Mouse (Mus musculus) erythroblast, embryonic 14.5 days (primary cell): ENCODE data around the gene Tsga10ip. TPM values are rescaled to one million over a fixed set of nuclear protein-coding genes. Genes with fewer than 3 reads are reported as not detected.

Source experiments
- H3K27me3 ChIP-seq: 2 replicates; pipeline ENCODE4 v1.6.1; 2012; ENCODE audit warnings: inconsistent platforms; ENCODE audit not compliant: control insufficient read depth
- H3K36me3 ChIP-seq: 2 replicates; pipeline ENCODE4 v1.6.1; 2012; ENCODE audit warnings: mild to moderate bottlenecking, inconsistent platforms; ENCODE audit not compliant: control insufficient read depth
- H3K4me1 ChIP-seq: 2 replicates; pipeline ENCODE4 v1.6.1; 2012; ENCODE audit warnings: inconsistent platforms; ENCODE audit not compliant: control insufficient read depth
- H3K4me3 ChIP-seq: replicated peaks from 2 replicates; pipeline ENCODE3; 2012; ENCODE audit warnings: moderate library complexity, mild to moderate bottlenecking, inconsistent platforms
- H3K9me3 ChIP-seq: 2 replicates; pipeline ENCODE4 v1.6.1; 2012; ENCODE audit warnings: low read length, inconsistent platforms, mixed read lengths; ENCODE audit not compliant: control insufficient read depth
- GATA1 ChIP-seq: IDR thresholded peaks from 2 replicates; pipeline ENCODE4 v1.6.1; 2012; ENCODE audit warnings: low read length, inconsistent platforms, mixed read lengths
- TAL1 ChIP-seq: IDR thresholded peaks from 3 replicates; pipeline ENCODE4 v1.6.1; 2012; ENCODE audit warnings: low read length, inconsistent platforms, mixed read lengths
- polyA plus RNA-seq: library from polyadenylated mRNA; stranded (reverse); fragments of >175 nt; gene quantifications from 2 replicates; pipeline ENCODE4 v1.2.3, GENCODE M21; 2012

Gene Tsga10ip
- polyA plus RNA-seq, 1 experiment, result not detected

DNA sequence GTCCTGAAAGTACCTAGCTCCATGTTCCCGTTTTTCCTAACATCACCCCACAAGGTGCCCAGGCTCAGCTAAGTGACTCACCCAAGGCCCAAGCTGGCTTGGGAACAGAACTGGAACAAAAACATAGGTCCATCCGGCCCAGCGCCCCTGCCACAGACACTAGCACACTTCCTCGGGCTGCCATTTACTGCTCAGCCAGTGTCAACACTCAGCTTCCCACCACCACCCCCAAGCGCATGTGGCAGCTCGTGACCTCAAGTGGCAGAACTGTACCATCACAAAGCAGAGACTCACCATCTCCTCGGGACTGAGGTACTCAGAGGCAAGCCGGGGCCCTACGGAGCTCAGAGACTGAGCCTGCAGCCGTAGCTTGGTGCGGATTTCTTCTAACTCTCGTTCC lies 19.0 kb downstream of the Tsga10ip start:
- peaks cover 87% of the 10 kb centered on the region for H3K36me3 ChIP-seq

DNA sequence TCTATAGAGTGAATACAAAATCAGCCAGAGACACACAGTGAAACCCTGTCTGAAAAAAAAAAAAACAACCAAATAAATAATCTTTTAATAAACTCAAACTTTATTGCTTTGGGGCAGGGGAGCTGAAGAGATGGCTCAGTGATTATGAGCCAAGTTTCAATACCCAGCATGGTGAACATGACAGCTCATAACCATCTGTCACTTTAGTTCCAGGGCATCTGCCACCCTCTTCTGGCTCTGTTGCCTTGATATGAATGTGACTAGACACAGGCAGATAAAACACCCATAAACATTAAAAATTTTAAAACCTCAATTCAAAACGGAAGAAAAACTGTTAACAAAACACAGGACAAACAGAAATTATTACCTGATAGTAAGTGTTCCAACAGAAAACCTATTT lies 24.9 kb downstream of the Tsga10ip start:
- Histone ChIP-seq H3K4me3 (no peak overlapping the region), H3K4me1 (peaks cover 3% of the 10 kb centered on the region; the same call in 1 of the 2 replicates), H3K9me3 (no peaks in the 10 kb centered on the region), H3K36me3 (peaks cover 80% of the 10 kb centered on the region), H3K27me3 (no peaks in the 10 kb centered on the region)
- TF ChIP-seq TAL1 (no peak), GATA1 (no peak)

More for the DNA sequence above, 19.0 kb downstream of the Tsga10ip start:
- H3K9me3 ChIP-seq, result no peaks in the 10 kb centered on the region
- TF ChIP-seq TAL1, result no peak
- TF ChIP-seq GATA1, result no peak
- no peaks in the 10 kb centered on the region for H3K27me3 ChIP-seq
- H3K4me1 ChIP-seq, result peaks cover 27% of the 10 kb centered on the region
- no peak overlapping the region for H3K4me3 ChIP-seq

DNA sequence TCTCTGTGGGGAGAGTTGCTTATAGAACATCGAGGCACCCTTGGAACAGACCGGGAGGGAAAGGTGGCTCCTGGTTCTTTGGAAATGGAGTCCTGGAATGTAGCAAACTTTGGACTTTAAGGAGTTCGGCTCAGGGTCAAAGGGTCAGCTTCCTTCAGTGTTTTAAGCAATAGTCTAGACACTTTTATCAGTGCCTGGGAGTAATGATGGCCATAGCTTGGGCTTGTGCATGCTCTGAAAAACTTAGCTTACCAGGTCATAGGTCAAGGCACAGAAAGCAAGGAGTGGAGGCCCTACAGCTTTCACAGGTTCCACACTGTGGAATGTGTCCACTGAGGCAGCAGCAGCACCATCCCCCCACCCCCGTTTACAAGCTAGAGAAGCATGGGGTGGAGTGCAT lies 27.6 kb downstream of the Tsga10ip start:
- TF ChIP-seq GATA1, result no peak
- no peak for TF ChIP-seq TAL1
- H3K36me3 ChIP-seq, result peaks cover 78% of the 10 kb centered on the region
- H3K9me3 ChIP-seq, result no peaks in the 10 kb centered on the region

DNA sequence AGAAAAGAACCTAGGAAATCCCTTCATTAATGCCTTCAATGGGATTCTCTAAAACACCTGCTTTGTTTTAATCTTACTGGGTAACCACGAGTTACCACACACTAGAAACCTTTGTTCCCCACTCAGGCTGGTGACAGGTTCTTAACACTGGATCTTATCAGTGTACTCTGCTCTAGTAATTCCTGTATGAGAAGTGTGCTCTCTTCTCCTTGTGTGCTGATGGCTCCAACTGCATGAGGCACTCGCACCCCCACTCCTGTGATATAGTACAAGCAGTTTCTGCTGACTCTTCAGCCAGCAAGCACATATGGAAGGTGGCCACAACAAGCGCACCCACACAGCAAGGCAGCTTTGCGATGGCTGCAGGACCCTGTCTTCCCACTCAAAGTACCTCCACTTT lies 28.1 kb downstream of the Tsga10ip start:
- no peaks in the 10 kb centered on the region for H3K27me3 ChIP-seq
- H3K36me3 ChIP-seq, result peaks cover 78% of the 10 kb centered on the region
- no peak overlapping the region for H3K4me3 ChIP-seq
- TF ChIP-seq GATA1 (no peak), TAL1 (no peak)
- H3K4me1 ChIP-seq, result peaks cover 3% of the 10 kb centered on the region; the same call in 1 of the 2 replicates
- no peaks in the 10 kb centered on the region for H3K9me3 ChIP-seq

More for the DNA sequence above, 27.6 kb downstream of the Tsga10ip start:
- peaks cover 3% of the 10 kb centered on the region; the same call in 1 of the 2 replicates for H3K4me1 ChIP-seq
- H3K4me3 ChIP-seq, result no peak overlapping the region
- no peaks in the 10 kb centered on the region for H3K27me3 ChIP-seq

DNA sequence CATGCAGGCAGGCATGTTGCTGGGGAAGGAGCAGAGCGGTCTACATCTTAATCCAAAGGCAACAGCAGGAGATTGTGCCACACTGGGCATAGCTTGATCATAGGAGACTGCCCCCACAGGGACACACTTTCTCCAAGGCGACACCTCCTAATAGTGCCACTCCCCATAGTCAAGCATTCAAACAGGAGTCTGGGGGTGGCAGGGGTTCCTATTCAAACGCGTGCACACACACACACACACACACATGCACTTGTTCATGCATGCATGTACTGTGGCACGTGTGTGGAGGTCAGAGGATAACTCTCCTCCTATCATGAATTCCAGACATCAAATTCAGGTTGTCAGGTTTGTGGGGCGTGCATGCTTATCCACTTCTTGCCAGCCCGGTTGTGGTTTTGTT lies 29.6 kb downstream of the Tsga10ip start:
- H3K27me3 ChIP-seq, result no peaks in the 10 kb centered on the region
- H3K36me3 ChIP-seq, result peaks cover 77% of the 10 kb centered on the region
- H3K9me3 ChIP-seq, result no peaks in the 10 kb centered on the region
- TF ChIP-seq TAL1 (no peak), GATA1 (no peak)
- H3K4me1 ChIP-seq, result peaks cover 11% of the 10 kb centered on the region
- H3K4me3 ChIP-seq, result no peak overlapping the region

DNA sequence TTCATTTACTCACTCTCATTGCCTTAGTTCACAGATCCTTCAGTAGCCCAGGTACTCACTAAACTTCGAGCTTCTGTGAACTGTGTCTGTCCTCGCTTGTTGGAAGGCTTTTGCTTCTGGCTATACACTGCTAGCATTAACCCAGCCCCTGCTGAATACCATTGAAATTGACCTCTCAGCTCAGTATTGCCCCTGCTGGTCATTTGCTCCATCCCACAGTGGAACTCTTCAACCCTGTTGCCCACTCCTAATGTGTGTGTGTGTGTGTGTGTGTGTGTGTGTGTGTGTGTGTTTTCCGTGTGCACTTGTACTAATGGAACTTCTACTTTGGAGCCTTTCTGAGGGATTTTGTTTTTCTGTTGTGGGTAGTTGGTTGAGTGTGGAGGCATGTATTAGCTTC lies 31.4 kb downstream of the Tsga10ip start:
- no peak overlapping the region for H3K4me3 ChIP-seq
- peaks cover 63% of the 10 kb centered on the region for H3K36me3 ChIP-seq
- peaks cover 22% of the 10 kb centered on the region for H3K4me1 ChIP-seq
- H3K9me3 ChIP-seq, result no peaks in the 10 kb centered on the region
- TF ChIP-seq GATA1, result no peak
- no peak for TF ChIP-seq TAL1
- H3K27me3 ChIP-seq, result no peaks in the 10 kb centered on the region

DNA sequence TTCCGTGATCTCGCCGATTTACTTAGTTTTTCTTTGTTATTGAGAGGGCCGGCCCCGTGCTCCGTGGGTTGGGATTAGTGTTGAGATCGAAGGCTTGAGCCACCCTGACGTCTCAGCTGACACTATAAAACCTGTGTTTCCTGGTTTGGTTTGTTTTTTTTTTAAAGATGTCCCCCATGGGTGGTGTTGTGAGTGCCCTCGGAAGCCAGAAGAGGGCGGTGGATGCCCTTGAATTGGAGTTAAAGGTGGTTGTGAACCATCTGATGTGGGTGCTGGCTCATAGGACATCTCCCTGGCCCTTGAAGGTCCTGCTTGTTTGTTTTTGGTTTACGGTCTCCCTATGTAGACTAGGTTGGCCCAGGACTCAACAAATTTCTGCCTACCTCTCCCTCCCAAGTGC lies 34.9 kb downstream of the Tsga10ip start:
- Histone ChIP-seq H3K9me3 (no peaks in the 10 kb centered on the region), H3K27me3 (no peaks in the 10 kb centered on the region), H3K36me3 (peaks cover 69% of the 10 kb centered on the region), H3K4me3 (peak overlapping the region; percentile 87), H3K4me1 (peaks cover 43% of the 10 kb centered on the region)
- TF ChIP-seq GATA1, result no peak
- no peak for TF ChIP-seq TAL1

DNA sequence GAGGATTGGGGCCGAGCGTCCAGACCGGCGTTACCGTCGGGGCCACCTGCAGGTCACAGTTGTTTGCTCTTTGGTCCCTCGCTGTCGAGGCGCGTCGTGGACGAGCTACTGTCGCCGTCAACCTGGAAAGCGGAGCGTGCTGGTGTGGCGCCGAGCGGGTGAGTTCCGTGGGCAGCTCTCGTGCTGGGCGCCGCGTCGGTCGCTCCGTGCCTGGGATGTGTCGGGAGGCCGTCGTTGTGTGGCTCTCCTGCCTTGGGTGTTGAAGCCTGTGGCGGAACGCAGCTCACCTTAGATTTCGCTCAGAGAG lies 35.3 kb downstream of the Tsga10ip start, which contains the start of gene Banf1:
Banf1 (minus strand) TSS at position 116 of the 307 bp plus-strand sequence.
- Histone ChIP-seq H3K4me3 (peak within 1 kb of the TSS; percentile 87), H3K36me3 (peaks cover 64% of the 10 kb centered on the region), H3K27me3 (no peaks in the 10 kb centered on the region), H3K4me1 (peaks cover 43% of the 10 kb centered on the region), H3K9me3 (no peaks in the 10 kb centered on the region)
- TF ChIP-seq GATA1, result no peak
- TF ChIP-seq TAL1, result no peak

DNA sequence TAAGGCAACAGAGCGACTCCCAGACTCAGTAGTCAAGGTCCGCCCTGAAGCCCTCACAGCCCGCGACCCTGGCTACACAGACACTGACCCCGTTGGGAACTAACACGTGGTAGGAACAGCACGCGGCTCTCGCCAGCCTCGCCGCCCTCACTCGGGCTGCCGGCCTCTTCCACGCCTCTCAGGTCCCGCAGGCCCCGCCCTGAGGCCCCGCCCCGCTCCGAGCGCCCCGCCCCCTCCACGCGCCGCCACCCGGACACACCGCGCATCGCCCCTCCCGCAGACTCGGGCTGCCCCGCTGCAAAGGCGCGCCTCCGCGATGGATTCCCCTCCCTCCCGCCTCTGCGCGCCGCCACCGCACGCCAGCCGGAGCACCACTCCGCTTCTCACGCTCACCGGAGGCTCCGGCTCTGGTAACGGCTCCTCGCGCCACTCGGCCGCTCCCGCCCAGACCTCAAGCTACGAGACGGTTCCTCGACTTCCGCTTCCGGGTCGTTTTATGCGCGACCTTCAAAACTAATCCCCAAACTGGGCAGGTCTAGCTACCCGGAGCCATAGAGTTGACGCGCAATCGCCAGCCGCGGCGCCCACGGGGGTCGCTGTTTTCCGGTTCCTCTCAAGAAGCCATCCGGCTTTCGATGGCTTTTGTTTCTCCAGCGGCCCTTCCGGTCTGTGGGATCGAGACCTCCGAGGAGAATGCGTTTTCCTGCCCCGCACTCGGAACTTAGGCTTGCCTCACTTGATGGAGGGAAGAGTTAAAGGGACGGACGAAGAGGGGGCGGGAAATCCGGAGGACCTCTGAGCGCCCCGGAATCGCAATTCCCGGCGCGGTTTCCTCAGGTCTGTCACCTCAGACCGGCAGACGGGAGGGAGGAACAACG lies 35.9 kb downstream of the Tsga10ip start, which contains the start of gene Eif1ad:
Eif1ad (plus strand) TSS at position 567 of the 878 bp plus-strand sequence.
- H3K4me3 ChIP-seq, result peak within 1 kb of the TSS; percentile 87
- H3K36me3 ChIP-seq, result peaks cover 58% of the 10 kb centered on the region
- TF ChIP-seq TAL1, result no peak
- no peak for TF ChIP-seq GATA1
- H3K4me1 ChIP-seq, result peaks cover 43% of the 10 kb centered on the region
- no peaks in the 10 kb centered on the region for H3K27me3 ChIP-seq
- no peaks in the 10 kb centered on the region for H3K9me3 ChIP-seq
